Mouse (Mus musculus) lung, postnatal 25 days (tissue): ENCODE data around the gene Npr3.
"Not testable (repeated sequence)": the region's sequence is repeated elsewhere in the genome, so short reads cannot be mapped to it uniquely, and the experiment has no call there.

Experiments
- DNase-seq: peaks from one replicate; pipeline ENCODE4 v3.0.0; 2022; ENCODE audit warnings: low spot score

The Npr3 gene

DNA sequence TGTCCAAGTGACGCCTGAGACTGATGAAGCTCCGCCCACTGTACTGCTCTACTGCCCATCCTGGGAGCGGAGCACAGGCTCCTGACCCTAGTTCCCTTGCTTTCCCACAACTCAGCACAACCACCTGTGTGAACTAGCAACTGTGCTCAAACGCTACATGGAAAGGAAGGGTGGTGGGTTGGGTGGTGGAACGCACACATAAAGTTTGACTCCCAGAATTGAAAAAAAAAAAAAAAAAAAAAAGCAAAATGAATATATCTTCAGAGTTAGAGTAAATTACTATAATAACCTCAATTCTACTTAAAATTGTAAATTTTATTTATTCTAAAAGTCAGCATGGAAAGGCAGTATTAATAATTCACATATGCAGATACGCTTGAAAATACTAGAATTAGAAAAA lies 25.3 kb downstream of the Npr3 start:
- no peak for DNase-seq

DNA sequence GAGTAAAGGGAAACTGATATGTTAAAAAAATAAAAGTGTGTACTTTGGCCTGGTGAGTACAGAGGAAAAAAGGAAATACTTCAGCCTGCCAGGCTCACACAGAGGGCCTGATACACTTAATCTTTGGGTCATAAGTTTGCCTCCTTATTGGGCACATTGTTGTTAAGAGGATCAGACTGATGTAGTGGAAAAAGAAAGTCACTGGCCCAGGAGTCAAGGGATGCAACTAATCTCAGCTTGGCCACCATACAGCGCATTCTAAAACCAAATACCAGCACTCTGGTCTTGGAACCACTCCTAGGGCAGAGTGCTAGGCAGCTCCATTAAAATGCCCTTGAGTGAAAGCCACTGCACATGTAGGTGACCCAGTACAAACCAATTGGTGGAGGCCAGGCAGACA lies 28.8 kb downstream of the Npr3 start:
- DNase-seq = no peak

DNA sequence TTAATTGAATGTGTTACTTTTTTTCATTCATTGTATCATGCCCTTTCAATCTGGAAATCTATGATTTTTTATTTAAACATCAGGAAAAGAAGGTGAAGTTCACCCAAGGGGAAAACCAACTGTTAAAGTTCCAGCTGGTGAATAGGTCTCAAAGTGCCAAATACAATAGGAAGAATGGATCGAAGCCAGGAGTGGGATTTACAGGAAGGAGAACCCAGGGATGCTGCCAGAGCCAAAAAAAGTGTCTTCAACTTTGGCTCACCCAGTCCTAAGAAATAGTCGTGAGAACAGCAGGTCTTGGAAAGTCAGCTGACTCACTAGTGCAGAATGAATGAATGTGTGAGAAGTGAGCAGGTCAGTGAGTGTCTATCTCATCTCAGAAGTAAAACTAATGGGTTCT lies 29.8 kb downstream of the Npr3 start:
- peak; percentile 14 for DNase-seq

DNA sequence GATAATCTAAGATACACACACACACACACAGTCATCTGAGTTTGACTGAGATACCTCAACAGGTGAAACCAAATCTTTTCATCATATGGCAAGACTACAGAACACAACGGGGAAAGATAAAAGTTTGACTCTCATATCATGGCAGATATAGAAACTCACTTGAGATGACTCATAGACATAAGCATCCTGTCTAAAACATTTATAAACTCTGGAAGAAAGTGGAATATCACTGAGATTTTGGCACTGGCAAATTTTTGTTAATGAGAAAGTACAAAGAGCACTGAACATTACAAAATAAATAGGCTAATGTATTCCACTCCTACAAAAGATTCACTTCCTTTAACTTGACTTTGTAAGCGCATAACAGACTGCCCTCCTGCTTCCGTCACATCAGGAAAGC lies 40.2 kb downstream of the Npr3 start:
- DNase-seq = no peak

DNA sequence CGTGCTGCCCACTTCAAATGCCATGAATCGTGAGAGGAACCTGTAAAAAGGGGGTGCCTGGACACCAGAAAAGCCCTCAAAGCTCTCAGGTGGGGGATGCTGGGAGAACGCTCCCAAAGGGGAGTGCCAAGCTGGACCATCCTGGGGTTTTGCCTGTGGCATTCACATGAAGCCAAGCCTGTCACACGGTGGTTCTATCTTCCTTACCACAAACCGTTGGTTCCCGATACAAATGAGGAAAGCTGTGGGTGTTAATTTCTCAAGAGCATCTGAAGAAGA lies 43.6 kb downstream of the Npr3 start:
- no peak for DNase-seq

DNA sequence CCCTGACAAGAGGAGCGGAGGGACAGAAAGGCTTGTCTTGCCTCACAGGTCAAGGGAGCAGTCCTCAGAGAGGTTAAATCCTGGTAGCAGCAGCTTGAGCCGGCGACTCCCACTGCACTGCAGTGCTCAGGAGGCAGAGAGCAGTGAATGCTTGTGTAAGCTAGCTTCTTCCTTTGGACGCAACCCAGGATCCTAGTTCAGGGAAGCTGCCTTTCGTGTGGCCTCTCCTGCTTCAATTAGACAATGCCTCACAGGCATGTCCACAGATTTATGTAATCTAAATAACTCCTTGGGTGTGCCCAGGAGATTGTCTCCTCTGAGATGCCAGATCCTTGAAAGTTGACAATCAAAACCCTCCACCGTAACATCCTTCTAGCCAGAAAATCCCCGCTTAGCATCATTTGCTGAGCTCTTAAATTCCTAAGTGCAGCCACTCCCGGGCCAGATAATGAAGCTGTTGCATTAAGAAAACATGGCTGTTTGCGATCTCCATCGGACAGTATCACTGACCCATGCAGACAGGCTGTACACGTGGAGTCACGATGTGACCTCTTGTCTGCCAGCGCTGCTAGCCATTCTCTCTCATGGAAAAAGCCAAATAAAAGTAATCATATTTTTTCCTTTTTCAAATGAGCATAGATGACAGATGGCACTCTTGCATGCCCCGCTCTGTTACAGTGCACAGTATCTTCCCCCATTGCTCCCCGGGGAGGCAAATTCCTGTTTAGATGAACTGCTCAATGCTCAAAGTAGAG lies 44.1 kb downstream of the Npr3 start:
- peak; percentile 51 for DNase-seq

DNA sequence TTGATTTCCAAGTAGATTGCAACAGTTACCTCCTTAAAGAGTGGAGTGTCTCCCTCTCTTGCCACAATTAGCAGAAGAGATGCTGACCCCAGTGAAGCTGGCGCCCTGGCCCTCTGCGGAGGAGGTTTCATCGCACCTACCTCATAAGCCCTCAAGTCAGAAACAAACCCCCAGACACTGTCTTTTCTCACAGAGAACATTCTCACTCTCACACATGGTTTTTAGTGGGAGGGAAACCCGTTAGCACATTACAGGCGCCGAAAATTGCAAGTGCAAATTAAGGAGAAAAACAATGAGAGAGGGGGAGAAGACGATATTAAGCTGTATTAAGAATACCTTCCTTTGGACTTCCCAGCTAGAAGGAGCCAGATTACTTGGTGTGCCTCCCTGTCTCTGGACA lies 44.8 kb downstream of the Npr3 start:
- no peak for DNase-seq

DNA sequence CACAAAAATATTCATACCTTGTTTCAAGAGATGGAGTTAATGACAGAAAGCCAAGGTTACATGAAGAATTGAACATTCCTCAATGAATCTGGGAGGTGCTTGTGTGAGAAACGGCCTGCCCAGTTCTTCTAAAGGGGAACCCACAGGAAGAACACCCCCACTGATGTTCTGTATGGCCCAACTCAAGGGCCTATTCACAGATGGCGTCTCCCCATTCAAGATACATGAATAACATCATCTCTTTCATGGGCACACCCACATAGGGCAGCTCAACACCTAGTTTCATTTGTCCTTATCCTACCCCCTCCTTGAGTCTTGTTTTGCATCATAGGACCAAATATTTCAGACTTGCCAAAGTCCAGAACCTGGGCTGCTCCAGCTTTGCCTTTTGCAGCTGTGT lies 46.8 kb downstream of the Npr3 start:
- DNase-seq = no peak

DNA sequence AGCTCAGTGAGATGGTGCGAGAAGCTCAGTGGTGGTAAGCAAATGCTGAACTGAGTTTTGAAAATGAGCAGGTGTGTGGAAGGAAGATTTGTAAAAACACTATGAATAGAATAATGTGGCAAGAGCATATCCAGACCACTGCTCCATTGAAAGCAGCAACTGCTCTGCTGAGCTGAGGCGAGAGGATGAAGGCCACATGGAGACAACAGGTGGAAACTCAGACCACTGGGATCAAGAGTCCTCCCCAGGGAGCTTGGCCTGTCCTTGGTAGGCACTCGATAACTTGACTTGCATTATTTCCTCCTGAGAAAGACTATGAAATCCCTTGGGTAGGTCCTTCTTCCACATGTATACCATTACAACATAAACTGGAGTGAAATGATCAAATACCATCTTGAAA lies 47.3 kb downstream of the Npr3 start:
- no peak for DNase-seq

DNA sequence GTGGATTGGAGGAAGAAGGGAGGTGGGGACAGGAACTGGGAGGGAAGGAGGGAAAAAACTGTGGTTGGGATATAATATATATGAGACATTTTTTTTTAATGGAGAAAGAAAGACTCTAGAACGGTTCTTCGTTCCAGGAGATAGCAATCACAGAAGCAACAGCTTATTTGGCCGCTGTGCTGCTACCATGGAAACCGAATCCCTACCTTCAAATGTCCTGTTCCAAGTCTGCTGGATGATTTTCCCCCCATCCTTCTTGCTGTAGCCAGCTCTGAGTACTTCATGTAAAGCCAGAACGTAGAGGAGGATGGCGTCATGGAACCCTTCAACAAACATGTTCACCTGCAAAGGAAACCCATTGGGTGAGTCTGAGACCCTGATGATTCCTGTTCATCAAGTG lies 48.7 kb downstream of the Npr3 start:
- no peak for DNase-seq

DNA sequence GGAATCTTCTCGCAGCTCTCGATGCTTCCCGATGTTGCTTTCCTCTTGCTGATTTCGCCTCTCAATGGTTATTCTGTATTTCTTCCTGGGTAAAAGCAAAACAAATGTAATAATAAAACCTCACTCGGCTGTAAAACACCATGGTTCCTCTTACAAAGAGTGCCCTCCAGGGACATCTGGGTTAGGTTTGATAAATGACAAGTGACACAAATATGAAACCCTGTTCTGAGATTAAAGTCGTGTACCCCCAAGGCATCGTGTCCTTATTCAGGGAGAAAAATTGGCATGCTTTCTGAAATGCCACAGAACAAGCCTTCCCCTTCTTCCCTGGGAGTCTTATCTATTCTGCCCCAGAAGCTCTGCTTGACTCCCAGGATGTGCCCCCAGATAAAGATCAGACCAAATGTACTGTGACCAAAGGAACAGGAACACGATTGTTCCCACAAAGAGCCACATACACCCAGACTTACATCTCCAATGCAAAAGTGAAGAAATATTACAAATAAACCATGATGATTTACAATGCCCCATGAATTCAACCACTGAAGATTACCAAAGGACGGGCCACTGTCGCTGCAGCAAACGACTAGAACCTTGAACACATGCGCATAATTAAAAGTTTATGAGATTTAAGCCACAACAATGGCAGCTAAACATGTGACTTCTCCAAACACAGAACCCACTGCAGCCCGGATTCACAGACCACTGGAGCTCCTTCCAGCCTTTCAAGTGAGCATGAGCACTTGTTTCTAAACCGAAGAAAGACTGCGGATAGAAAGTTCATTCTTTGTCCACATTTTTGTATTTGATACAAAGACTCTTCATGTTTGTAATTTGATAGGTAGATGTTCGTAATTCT lies 61.7 kb downstream of the Npr3 start:
- DNase-seq = no peak

DNA sequence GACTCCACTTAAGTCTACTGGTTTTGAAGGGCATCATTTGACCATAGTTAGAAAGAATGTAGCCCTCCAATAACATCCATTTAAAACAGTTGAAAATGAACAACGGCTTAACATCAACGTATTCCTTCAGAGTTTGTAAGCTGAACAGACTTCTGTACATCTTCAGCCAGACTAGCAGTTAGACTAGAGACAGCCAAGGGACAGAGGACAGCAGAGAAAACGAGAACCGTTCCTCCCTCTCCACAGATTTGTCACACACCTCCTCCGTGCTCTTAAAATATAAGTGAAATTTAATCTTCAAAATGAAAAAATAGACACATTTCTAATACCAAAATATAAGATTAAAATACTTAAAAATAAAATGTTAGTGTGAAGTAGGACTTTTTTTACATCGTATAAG lies 63.0 kb downstream of the Npr3 start:
- DNase-seq = no peak

DNA sequence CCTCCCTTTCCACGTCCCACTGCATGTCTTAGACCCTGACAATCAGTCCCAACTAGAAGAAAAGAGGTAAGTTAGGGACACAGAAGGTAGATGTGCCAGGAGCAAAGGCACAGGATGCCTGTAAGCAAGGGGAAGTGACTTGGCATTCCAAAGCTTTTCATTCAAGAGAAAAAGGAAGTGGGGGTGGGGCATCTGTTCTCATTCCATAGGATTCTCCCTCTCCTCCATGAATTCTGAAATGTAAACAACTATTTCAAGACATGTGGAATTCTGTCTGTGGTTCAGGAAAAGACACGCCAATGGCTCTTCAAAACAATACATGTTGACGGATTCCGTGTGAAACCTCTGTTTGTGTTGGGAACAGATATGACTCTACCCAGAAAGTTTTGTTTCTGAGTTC lies 65.3 kb downstream of the Npr3 start:
- peak; percentile 36 for DNase-seq

DNA sequence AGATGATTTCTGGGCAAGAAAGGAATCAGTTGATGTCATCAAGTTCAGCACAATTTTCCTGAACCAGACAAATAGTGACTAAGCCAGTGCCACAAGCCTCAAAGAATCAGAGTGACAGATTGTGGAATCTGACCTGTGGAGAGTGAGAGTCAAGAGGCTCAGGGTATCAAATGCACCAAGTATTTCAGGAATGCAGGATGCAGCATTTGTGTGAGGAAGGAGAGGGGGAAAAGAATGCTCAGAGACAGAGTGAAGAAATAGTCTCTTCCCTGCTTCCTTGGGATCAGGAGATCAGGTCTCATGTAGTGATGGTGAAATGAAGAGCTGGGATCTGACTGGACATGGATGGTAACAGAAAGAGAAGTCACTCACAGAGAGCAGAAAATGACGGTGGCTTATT lies 71.2 kb downstream of the Npr3 start:
- no peak for DNase-seq

DNA sequence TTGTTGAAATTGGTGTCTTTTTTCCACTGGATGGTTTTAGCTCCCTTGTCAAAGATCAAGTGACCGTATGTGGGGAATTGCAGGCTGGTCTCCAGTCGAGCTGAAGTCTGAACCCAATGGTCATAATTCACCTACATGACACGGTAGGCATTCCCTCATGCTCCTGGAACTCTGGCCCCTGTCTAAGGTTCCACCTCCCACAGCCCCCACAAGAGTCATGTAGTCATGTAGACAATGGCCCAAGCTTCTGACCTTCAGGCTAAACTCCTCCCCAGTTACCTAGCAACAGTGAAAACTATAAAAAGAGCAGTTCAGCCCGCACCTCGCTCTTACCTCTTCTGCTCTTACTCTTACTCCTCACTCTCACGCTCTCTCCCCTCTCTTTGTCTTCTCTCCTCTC lies 84.7 kb downstream of the Npr3 start:
- not testable (repeated sequence) for DNase-seq

DNA sequence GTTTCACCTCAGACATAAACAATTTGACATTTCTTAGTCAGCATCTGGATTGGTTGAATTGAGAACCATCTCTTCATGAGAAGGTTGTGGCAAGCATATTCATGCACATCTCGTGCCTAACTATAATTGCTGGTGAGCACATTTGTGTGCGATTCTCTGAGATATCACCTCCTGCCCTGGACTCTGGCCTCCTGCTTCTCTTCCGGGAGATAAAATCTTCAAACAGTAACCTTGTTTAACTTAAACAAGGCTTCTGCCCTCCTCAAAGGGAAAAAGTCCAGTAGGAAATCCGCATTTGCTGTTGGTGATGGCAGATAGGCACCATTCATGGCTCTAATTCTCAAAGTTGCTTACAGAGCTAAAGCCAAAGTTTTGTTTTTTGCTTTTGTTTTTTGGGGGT lies 91.5 kb downstream of the Npr3 start:
- peak; percentile 37 for DNase-seq

DNA sequence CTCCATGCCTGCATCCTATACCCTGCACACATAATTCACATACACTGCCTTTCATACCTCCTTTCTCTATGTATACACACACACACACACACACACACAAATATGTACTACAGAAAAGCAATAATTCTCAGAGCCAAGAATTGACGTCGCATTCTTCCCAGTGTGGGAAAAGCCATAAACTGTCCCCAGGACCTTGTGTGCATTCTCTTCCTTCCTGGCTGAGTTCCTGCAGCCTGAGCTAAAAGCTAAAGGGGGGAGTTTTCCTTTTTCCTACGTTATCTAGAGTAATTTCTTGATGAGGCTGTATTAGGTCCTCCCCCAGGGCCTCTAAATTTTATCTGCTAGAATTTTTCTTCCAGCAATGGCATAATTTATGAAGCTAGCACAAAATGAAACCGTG lies 103.5 kb downstream of the Npr3 start:
- DNase-seq = peak; percentile 21

DNA sequence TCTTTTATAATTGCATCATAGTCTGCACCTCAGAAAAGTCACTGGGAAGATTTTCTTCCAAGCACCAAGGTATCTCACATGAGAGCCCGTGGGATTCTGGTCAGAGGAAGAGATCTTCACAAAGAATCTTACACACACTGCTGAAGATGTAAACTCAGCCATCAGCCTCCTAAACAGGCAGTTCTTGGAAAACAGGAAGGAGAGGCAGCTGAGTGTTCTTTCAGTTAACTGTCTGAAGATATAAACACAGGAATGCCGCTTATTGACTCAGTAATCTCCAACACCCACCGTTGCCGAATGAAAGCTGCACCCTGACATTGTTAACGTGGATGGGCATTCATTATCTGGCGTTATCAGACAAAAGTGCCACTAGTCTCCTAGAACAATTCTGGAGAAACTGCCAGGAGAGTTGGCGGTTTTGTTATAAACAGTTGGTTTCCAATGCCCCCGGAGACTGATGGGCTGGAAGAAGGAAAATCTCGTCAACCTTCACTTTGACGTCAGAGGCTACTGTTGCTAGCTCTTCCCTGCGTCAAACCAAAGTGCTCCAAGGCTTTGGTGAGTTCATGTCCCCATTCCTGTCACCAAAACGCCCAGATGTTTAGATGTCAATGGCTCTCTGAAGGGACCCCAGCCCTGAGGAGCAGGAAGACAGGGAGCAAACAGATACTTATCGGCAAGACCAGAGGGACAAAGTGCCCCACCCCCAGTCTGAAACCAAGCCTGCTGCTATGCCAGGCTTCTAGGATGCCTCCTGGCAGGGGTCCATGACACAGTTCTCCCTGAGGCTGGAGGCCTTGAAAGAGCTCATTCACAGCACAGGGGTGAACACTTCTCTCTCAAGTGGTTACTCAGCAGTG lies 105.0 kb downstream of the Npr3 start:
- peak; percentile 88 for DNase-seq

DNA sequence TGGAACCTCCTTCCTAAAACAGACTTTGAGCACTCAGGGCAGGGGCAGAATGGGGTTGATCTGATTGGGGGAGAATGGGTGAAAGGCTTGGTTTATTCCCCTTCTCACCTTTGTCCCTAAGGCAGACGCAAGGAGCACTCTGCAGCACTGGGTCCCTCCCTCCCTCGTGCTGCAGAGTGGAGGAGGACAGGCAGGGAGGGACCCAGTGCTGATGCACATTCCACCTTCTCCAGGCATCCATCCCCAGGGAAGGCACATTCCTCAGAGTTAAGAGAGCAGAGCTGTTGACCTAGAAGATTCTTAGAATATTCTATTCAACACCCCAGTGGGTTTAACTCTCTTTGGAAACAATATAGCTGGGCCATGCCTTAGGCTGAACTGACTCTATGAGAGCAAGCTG lies 112.5 kb downstream of the Npr3 start:
- no peak for DNase-seq
